Mouse (Mus musculus) neural tube, embryonic 12.5 days (tissue): Measurements from ENCODE around the gene Rexo4. TPM values are rescaled to one million over a fixed set of nuclear protein-coding genes. Genes with fewer than 3 reads are reported as not detected.

Source experiments
- ATAC-seq: fragments of 200-750 bp; cut with Nextera tagmentation; 2 replicates; pipeline ENCODE4 v1.8.0; 2017; ENCODE audit warnings: low read depth, mild to moderate bottlenecking, moderate TSS enrichment, moderate library complexity; ENCODE audit not compliant: low FRiP score
- H3K27ac ChIP-seq: fragments of 300-500 bp; sonication (generic); 2 replicates; pipeline ENCODE4 v1.5.1; 2016
- H3K27me3 ChIP-seq: fragments of 300-500 bp; sonication (generic); replicated peaks from 2 replicates; pipeline ENCODE4 v1.6.1; 2016; ENCODE audit warnings: mild to moderate bottlenecking
- H3K36me3 ChIP-seq: fragments of 300-500 bp; sonication (generic); 2 replicates; pipeline ENCODE4 v1.6.1; 2016; ENCODE audit warnings: mild to moderate bottlenecking
- H3K4me1 ChIP-seq: fragments of 300-500 bp; sonication (generic); 2 replicates; pipeline ENCODE4 v1.6.1; 2016
- H3K4me2 ChIP-seq: fragments of 300-500 bp; sonication (generic); replicated peaks from 2 replicates; pipeline ENCODE4 v1.6.1; 2016; ENCODE audit warnings: mild to moderate bottlenecking
- H3K4me3 ChIP-seq: fragments of 300-500 bp; sonication (generic); 2 replicates; pipeline ENCODE4 v1.5.1; 2016
- H3K9ac ChIP-seq: fragments of 300-500 bp; sonication (generic); 2 replicates; pipeline ENCODE4 v1.6.1; 2016; ENCODE audit warnings: mild to moderate bottlenecking
- H3K9me3 ChIP-seq: fragments of 300-500 bp; sonication (generic); 2 replicates; pipeline ENCODE4 v1.6.1; 2016; ENCODE audit warnings: mild to moderate bottlenecking
- WGBS: fragments of 180-500 bp; shearing (Covaris S2); methylation state at CpG from one replicate; pipeline ENCODE4 v1.1.7; 2016; 5-methylcytosine and 5-hydroxymethylcytosine counted together
- polyA plus RNA-seq: library from polyadenylated mRNA; unstranded; fragments of >200 nt; fragmentation: Nextera tagmentation; extraction: Ambion mirVana; gene quantifications from 2 replicates; pipeline ENCODE4 v1.2.1, GENCODE M21; 2016

Rexo4 gene
- polyA plus RNA-seq, 1 experiment from 2014 or later: 41.1 TPM

DNA sequence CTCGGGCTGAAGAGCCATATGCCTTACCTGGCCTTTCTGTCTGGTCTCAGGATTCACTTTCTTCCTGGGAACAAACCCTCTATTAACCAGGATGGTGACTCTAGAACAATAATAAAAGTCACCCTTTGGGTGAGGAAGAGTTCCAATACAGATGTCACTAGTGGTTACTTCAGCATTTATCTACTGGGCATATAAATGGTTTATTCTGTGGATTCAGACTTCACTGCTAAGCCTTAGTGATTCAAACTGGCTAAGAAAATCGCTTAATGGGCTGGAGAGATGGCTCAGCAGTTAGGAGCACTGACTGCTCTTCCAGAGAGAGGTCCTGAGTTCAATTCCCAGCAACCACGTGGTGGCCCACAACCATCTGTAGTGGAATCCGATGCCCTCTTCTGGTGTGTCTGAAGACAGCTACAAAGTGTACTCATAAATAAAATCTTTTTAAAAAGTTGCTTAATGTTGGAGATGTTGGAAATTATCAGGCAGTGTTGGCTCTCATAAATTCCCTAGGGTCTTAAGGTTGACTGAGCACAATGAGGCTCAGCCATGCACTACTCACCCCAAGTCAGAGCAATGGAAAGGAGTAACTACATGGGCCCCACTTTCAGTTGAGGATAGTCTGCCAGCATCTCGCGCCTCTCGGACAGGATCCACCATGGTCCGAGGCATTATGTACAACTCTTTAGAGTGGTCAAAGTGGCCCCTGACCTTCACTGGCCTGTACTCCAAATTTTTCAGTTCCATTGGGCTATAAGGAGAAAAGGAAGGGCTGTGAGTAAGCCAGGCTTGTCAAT lies 49.8 kb downstream of the Rexo4 start:
- Histone ChIP-seq H3K27me3 (no peaks in the 10 kb centered on the region), H3K4me2 (peak overlapping the region; percentile 99), H3K4me3 (no peak overlapping the region), H3K9ac (no peak overlapping the region), H3K36me3 (peaks cover 53% of the 10 kb centered on the region), H3K4me1 (peaks cover 53% of the 10 kb centered on the region), H3K9me3 (no peaks in the 10 kb centered on the region), H3K27ac (no peak overlapping the region)
- ATAC-seq: no peak
- WGBS: 55% methylated on average over 8 of the region's 8 CpGs

DNA sequence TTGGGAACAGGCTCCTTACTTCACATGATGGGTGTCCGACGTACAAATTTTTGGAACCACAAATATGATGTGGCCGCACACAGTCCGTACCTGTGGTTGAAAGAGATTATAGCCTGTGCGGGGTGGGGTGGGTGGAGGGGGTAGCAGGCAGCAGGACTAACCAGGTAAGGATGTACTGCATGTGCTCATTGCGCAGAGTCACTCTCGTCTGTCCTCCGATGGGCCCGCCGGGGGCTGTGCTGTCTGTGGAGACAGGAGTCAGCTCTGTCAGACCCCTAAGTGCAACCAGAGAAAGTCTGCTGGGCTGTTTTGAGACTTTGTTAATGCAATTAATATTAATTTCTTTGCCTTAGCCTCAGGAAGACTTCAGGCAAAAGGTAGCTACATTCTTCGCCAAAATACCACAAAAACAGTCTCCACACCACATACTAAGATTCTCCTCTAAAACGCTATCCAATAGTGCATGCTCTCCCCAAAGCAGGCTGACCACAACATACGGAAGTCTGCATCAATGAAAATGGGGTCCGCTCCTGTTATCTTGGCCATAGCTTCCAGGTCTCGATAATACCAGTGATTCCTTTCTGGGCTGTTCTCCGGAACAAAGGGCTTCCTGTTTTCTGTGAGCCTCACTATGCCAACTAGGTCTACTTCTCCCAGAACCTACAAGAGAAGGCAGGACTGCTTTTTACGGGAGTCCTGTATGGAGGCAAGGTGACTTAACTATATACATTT lies 50.6 kb downstream of the Rexo4 start:
- no peaks in the 10 kb centered on the region for H3K9me3 ChIP-seq
- peaks cover 45% of the 10 kb centered on the region for H3K36me3 ChIP-seq
- no peak overlapping the region for H3K27ac ChIP-seq
- no peaks in the 10 kb centered on the region for H3K27me3 ChIP-seq
- 87% methylated on average over 17 of the region's 17 CpGs for WGBS
- ATAC-seq: no peak
- no peak overlapping the region for H3K9ac ChIP-seq
- H3K4me1 ChIP-seq: peaks cover 61% of the 10 kb centered on the region
- no peak overlapping the region for H3K4me3 ChIP-seq
- H3K4me2 ChIP-seq: no peak overlapping the region

DNA sequence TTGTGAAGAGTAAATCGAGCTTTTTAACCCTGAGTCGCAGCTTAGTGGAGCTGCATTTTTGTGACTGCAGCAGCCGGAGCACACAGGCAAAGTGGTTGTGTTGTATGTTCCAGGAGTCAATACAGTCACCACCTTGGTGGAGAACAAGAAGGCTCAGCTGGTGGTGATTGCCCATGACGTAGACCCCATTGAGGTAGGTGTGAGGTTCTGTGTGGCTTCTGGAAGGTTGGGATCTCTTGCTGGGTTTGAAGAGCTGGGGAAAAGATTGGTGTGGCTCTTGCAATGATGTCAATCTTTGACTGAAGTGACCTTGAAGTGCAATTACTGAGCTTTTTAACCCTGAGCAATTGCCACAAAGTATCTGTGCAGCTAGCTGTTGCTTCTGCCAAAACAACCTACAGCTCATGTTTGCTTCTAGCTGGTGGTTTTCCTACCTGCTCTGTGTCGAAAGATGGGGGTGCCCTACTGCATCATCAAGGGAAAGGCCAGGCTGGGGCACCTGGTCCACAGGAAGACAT lies 51.9 kb downstream of the Rexo4 start:
- H3K27me3 ChIP-seq: no peaks in the 10 kb centered on the region
- peak overlapping the region; percentile 93 for H3K4me2 ChIP-seq
- no peaks in the 10 kb centered on the region for H3K9me3 ChIP-seq
- peak overlapping the region; percentile 76 for H3K4me3 ChIP-seq
- no peak for ATAC-seq
- H3K36me3 ChIP-seq: peaks cover 39% of the 10 kb centered on the region
- no peak overlapping the region for H3K27ac ChIP-seq
- peak overlapping the region; percentile 96 for H3K9ac ChIP-seq
- 77% methylated on average over 5 of the region's 5 CpGs for WGBS
- H3K4me1 ChIP-seq: peaks cover 61% of the 10 kb centered on the region

DNA sequence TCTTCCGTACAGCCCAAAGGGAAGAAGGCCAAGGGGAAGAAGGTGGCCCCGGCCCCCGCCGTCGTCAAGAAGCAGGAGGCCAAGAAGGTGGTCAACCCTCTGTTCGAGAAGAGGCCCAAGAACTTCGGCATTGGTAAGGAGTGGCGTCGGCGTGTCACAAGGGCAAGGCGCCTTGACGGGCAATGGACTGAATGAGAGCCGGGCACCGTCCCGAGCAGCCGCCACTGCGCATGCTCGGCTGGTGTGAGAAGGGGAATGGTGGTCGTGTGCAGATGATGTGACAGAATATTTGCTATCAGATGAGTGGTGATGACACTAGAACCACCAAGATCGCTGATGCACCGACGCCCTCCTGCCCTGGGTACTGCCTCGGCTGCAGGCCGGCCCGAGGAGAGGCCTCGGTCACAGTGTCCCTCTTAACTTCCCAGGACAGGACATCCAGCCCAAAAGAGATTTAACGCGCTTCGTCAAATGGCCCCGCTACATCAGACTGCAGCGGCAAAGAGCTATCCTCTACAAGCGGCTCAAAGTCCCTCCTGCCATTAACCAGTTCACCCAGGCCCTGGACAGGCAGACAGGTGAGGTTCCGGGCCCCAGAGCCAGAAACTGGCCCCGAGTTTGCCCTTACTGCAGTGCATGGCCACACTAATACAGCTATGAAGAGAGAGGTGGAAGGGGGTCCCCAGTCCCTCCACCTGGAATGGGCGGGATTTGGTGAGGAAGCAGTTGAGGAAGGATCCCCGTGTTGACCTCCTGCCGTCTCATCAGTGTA lies 53.0 kb downstream of the Rexo4 start:
- Histone ChIP-seq H3K27ac (peak overlapping the region; percentile 90), H3K9me3 (no peaks in the 10 kb centered on the region), H3K4me3 (peak overlapping the region; percentile 76), H3K27me3 (no peaks in the 10 kb centered on the region), H3K4me1 (peaks cover 53% of the 10 kb centered on the region), H3K4me2 (peak overlapping the region; percentile 93), H3K9ac (peak overlapping the region; percentile 96), H3K36me3 (peaks cover 51% of the 10 kb centered on the region)
- ATAC-seq: peak; percentile 57
- WGBS: under 1% methylated on average over 37 of the region's 37 CpGs

DNA sequence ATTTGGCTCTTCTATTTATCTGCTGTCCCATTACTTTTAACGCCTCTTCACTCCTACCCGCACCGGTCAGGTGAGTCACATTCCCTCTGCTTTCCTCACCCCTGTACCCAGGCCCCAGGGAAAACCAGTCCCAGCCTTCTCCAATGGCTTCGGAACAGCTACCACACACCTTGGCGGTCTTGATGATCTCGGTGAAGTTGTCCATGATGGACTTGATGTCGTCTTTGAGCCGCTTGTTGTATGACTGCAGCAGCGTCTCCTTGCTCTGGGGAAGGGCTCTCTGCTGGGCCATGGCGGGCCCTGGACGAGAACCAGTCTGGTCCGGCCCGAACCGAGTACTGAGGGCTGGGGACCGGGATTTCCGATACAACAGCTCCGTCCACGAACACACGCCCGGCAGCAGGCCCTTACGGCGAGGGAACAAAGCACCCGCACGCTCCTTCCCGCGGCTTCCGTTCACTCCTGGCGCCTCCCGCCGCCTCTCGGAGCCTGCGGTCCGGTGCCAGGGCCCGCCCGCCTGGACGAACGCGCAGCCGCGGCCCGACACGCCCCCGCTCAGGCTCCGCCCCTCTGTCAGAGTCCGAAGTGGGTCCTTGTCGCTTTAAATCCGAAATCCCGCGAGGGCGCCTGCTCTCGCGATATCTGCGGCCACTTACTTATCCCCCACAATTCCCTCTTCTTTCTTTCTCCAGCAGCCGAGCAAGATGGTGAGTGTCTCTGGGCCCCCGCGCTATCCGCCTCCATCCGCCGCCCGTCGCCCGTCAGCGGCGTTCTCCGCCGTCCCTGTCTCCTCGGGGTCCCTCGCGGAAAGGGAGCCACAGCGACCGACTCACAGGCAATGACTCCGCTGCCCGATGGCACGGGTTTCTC lies 53.8 kb downstream of the Rexo4 start, which contains the start of the genes Med22 and Rpl7a:
Gene Med22 (minus strand): TSS at position 554 of the 870 bp plus-strand sequence.
Gene Rpl7a (plus strand): TSS at position 641 of the 870 bp plus-strand sequence.
- peak within 1 kb of the TSS; percentile 96 for H3K9ac ChIP-seq
- 0% methylated on average over 74 of the region's 74 CpGs for WGBS
- ATAC-seq: peak; percentile 89
- H3K27ac ChIP-seq: peak within 1 kb of the TSS; percentile 90
- peaks cover 46% of the 10 kb centered on the region for H3K4me1 ChIP-seq
- H3K27me3 ChIP-seq: no peaks in the 10 kb centered on the region
- peaks cover 59% of the 10 kb centered on the region for H3K36me3 ChIP-seq
- peak within 1 kb of the TSS; percentile 93 for H3K4me2 ChIP-seq
- no peaks in the 10 kb centered on the region for H3K9me3 ChIP-seq
- peak within 1 kb of the TSS; percentile 76 for H3K4me3 ChIP-seq

DNA sequence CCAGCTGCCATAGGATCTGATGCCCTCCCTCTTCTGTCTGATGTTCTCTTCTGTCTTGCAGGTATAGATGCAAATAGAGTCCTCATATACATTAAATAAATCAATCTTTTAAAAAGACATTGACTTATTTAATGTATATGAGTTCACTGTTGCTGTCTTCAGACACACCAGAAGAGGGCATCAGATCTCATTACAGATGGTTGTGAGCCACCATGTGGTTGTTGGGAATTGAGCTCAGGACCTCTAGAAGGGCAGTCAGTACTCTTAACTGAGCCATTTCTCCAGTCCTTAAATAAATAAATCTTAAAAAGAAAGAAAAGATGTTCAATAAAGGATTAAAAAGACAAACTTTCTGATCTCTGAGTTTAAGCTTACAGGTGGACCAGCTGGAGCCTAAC lies 54.8 kb downstream of the Rexo4 start:
- Histone ChIP-seq H3K36me3 (peaks cover 58% of the 10 kb centered on the region), H3K9ac (peak overlapping the region; percentile 96), H3K4me1 (peaks cover 39% of the 10 kb centered on the region), H3K4me2 (peak overlapping the region; percentile 87), H3K27me3 (no peaks in the 10 kb centered on the region), H3K4me3 (peak overlapping the region; percentile 76), H3K9me3 (no peaks in the 10 kb centered on the region), H3K27ac (no peak overlapping the region)
- ATAC-seq: no peak

DNA sequence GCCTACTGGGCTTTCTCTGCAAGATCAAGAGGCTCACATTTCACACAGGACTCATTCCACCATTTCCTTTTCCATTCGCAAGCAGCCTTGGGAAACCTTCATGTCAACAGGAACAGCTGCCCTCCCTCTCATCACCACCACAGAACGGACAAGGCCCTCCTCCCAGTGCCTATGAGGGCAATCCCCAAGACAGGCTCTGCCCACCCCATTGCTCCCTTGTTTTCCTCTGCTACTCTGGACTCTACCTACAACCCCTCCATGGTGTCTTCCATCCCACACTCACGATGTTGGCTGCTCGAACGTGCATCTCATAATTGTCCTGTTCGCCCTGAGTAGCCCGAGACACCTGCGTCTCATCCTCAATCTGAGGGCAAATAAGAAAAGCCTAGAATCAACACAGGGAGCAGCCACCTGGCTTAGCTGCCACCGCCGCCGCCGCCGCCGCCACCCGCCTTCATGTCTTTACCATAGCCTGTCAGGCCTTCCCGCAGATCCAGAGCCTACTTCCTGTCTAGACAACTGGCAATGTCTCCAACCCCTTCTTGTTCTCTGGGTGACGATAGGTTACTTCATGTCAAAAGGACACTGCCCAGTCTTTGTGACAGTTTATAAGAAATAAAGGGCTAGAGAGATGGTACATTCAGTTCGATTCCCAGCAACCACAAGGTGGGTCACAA lies 55.3 kb downstream of the Rexo4 start:
- Histone ChIP-seq H3K36me3 (peaks cover 52% of the 10 kb centered on the region), H3K9me3 (no peaks in the 10 kb centered on the region), H3K9ac (peak overlapping the region; percentile 96), H3K27me3 (no peaks in the 10 kb centered on the region), H3K4me2 (peak overlapping the region; percentile 87), H3K4me3 (peak overlapping the region; percentile 76), H3K4me1 (peaks cover 42% of the 10 kb centered on the region), H3K27ac (no peak overlapping the region)
- no peak for ATAC-seq
- 93% methylated on average over 18 of the region's 18 CpGs for WGBS

DNA sequence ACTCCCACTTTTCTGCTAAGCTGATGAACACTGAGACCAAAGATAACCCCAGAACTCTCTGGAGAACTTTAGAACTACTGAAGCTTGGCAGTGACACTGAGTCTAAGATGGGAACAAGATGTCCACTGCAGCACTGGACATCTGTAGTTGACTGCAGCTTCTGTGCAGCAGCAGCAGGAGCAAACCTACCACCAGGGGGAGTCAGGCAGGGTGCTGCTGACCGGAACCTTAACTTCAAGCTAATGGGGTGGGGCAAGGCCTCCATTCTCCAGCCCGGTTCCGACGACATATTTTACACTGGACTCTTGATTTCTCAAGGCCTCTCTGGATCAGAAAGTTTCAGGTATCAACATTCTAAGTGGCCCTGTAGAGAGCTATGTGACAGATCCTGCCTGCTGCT lies 57.1 kb downstream of the Rexo4 start:
- Histone ChIP-seq H3K4me1 (peaks cover 41% of the 10 kb centered on the region), H3K36me3 (peaks cover 35% of the 10 kb centered on the region), H3K9me3 (no peaks in the 10 kb centered on the region), H3K9ac (no peak overlapping the region), H3K27ac (no peak overlapping the region), H3K4me2 (no peak overlapping the region), H3K27me3 (no peaks in the 10 kb centered on the region), H3K4me3 (no peak overlapping the region)
- WGBS: 56% methylated on average over 4 of the region's 4 CpGs
- no peak for ATAC-seq

DNA sequence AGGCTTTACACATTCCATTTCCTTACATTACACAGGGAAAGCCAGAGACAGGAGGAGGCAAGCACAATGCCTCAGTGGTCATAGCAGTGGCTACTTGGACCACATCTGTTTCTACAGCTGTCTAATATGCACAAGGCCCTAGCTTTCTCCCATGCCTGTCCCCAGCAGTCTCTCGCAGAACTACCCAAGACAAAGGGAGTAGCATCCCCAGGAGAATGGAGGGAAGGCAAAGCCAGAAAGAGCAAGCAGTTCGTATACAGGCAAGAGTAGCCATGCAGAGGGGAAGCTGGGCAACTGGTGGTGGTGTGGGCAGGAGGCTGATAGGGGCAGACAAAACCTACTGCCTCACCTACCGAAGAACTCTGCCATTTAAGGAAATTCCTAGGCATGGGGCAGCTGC lies 57.8 kb downstream of the Rexo4 start:
- Histone ChIP-seq H3K4me3 (no peak overlapping the region), H3K9me3 (no peaks in the 10 kb centered on the region), H3K4me1 (peaks cover 41% of the 10 kb centered on the region), H3K27ac (no peak overlapping the region), H3K36me3 (peaks cover 29% of the 10 kb centered on the region), H3K9ac (no peak overlapping the region), H3K27me3 (no peaks in the 10 kb centered on the region), H3K4me2 (no peak overlapping the region)
- WGBS: 94% methylated on average over 3 of the region's 3 CpGs
- ATAC-seq: no peak

DNA sequence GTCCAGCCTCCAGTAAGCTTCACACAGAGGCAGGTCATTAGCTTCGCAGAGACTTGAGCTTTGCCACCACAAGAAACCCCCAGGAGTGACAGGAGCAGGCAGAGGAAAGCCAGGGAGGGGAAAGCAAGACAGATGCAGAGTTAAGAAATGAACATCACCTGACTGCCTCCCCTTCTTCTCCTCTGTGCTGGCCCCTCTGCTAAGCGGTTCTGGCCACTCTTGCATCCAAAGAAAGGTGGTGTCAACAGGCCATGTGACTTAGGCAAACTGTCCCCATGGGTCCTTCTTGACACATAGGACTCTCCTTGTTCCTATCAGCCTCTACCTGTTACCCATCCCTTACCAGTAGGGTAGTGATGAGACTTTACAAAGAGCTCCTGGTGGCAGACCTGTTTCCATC lies 58.2 kb downstream of the Rexo4 start:
- H3K4me3 ChIP-seq: no peak overlapping the region
- no peak overlapping the region for H3K9ac ChIP-seq
- H3K27me3 ChIP-seq: no peaks in the 10 kb centered on the region
- H3K4me1 ChIP-seq: peaks cover 41% of the 10 kb centered on the region
- H3K36me3 ChIP-seq: peaks cover 29% of the 10 kb centered on the region
- 92% methylated on average over 2 of the region's 2 CpGs for WGBS
- no peaks in the 10 kb centered on the region for H3K9me3 ChIP-seq
- ATAC-seq: no peak
- no peak overlapping the region for H3K4me2 ChIP-seq
- no peak overlapping the region for H3K27ac ChIP-seq
